16 mouse cellular contexts compared by ENCODE assay signal in genomic region chr5:53727606-53728005, GRCm38 (mm10). TPM values are rescaled to one million over a fixed set of nuclear protein-coding genes. Genes with fewer than 3 reads are reported as not detected.
"Had no signal": no experiment of that assay in that cellular context is flagged by ENCODE, and none has a peak within 500 bp of the region (broad histone marks: within the 10 kb centered on the region; RNA-seq: fewer than 3 reads in every experiment).

No protein-coding gene starts in this region.

- DNase-seq: lung, adult 18-20 months; lung, postnatal 10 days; lung, postnatal 4 days; right cerebral cortex, postnatal 14 days; thymus, adult 18-20 months; thymus, postnatal 14 days had no signal

- H3K27ac ChIP-seq: left cerebral cortex, adult 2 months; liver, embryonic 14.5 days; midbrain, embryonic 15.5 days; neural tube, embryonic 13.5 days had no signal

- ATAC-seq: hindbrain, embryonic 16.5 days; intestine, embryonic 16.5 days; midbrain, embryonic 15.5 days had no signal

- H3K9ac ChIP-seq: liver, embryonic 14.5 days; midbrain, embryonic 15.5 days; neural tube, embryonic 13.5 days had no signal

- H3K4me1 ChIP-seq: midbrain, embryonic 15.5 days; neural tube, embryonic 13.5 days had no signal

- H3K9me3 ChIP-seq: midbrain, embryonic 15.5 days; neural tube, embryonic 13.5 days had no signal

- H3K36me3 ChIP-seq: midbrain, embryonic 15.5 days; neural tube, embryonic 13.5 days had no signal

- H3K4me3 ChIP-seq: left cerebral cortex, adult 2 months; midbrain, embryonic 15.5 days; neural tube, embryonic 13.5 days had no signal

- H3K27me3 ChIP-seq: midbrain, embryonic 15.5 days; neural tube, embryonic 13.5 days had no signal

- H3K4me2 ChIP-seq: midbrain, embryonic 11.5 days; midbrain, embryonic 15.5 days; neural tube, embryonic 13.5 days had no signal

RNA-seq across cellular contexts. Expression of gene Cckar, which starts 20.1 kb away (rescaled TPM):
- total RNA-seq: layer of hippocampus, postnatal 25 days; megakaryocyte, adult 5-6 weeks had no signal
- polyA plus RNA-seq: liver, adult 2 months had no signal
